Mouse (Mus musculus) MEL (cell line): Measurements from ENCODE around the gene Adam1b. TPM values are rescaled to one million over a fixed set of nuclear protein-coding genes. Genes with fewer than 3 reads are reported as not detected.

Experiments
- DNase-seq: peaks from one replicate; pipeline ENCODE4 v3.0.0; 2011; ENCODE audit warnings: low read depth, low spot score
- H3K27ac ChIP-seq: 2 replicates; pipeline ENCODE4 v1.5.1; 2012; ENCODE audit warnings: low read depth, mild to moderate bottlenecking, control low read depth, low read length, moderate library complexity; ENCODE audit not compliant: control insufficient read depth
- H3K27me3 ChIP-seq, 2 experiments: fragments of 150-350 bp in 1 of 2; sonication (generic) in 1 of 2; 2 replicates each; pipeline ENCODE4 v1.6.1; 2012; ENCODE audit warnings: low read length in 2 of 2, mild to moderate bottlenecking in 2 of 2, improper control_type of control experiment in 1 of 2, moderate library complexity in 1 of 2; ENCODE audit not compliant: insufficient read depth in 2 of 2, control insufficient read depth in 1 of 2
- H3K36me3 ChIP-seq, 2 experiments: 2 replicates each; pipeline ENCODE4 v1.6.1; 2012 to 2014; ENCODE audit warnings: low read length in 2 of 2, improper control_type of control experiment in 1 of 2, inconsistent platforms in 1 of 2, mild to moderate bottlenecking in 1 of 2; ENCODE audit not compliant: insufficient read depth in 2 of 2, control insufficient read depth in 1 of 2
- H3K4me1 ChIP-seq, 2 experiments: fragments of 150-350 bp in 1 of 2; sonication (generic) in 1 of 2; 2 replicates each; pipeline ENCODE4 v1.6.1; 2012; ENCODE audit warnings: low read length in 2 of 2, improper control_type of control experiment in 1 of 2, mild to moderate bottlenecking in 1 of 2; ENCODE audit not compliant: insufficient read depth in 2 of 2, control insufficient read depth in 1 of 2
- H3K4me3 ChIP-seq, 2 experiments: fragments of 150-350 bp in 1 of 2; sonication (generic) in 1 of 2; 2 replicates each; pipeline ENCODE4 v1.5.1; 2012; ENCODE audit warnings: low read depth in 2 of 2, low read length in 2 of 2, mild to moderate bottlenecking in 2 of 2, moderate library complexity in 2 of 2, control low read depth in 1 of 2, improper control_type of control experiment in 1 of 2; ENCODE audit not compliant: control insufficient read depth in 1 of 2, insufficient read depth in 1 of 2
- H3K79me2 ChIP-seq: 2 replicates; pipeline ENCODE4 v1.6.1; 2012; ENCODE audit warnings: mild to moderate bottlenecking, low read length, moderate library complexity; ENCODE audit not compliant: control insufficient read depth, poor library complexity, insufficient read depth
- H3K9ac ChIP-seq: 2 replicates; pipeline ENCODE4 v1.6.1; 2012; ENCODE audit warnings: low read depth, mild to moderate bottlenecking, control low read depth, low read length, moderate library complexity; ENCODE audit not compliant: control insufficient read depth, poor library complexity, severe bottlenecking
- H3K9me3 ChIP-seq: fragments of 150-350 bp; sonication (generic); replicated peaks from 2 replicates; pipeline ENCODE4 v1.6.1; 2012; ENCODE audit warnings: mild to moderate bottlenecking, low read length, improper control_type of control experiment, moderate library complexity; ENCODE audit not compliant: insufficient read depth
- BHLHE40 ChIP-seq: IDR thresholded peaks from 2 replicates; pipeline ENCODE4 v1.6.1; 2012; ENCODE audit warnings: low read depth, mild to moderate bottlenecking, inconsistent platforms, low read length, improper control_type of control experiment, borderline replicate concordance
- CHD1 ChIP-seq: IDR thresholded peaks from 2 replicates; pipeline ENCODE4 v1.6.1; 2012; ENCODE audit warnings: low read depth, mild to moderate bottlenecking, inconsistent platforms, low read length, improper control_type of control experiment
- CHD2 ChIP-seq: IDR thresholded peaks from 2 replicates; pipeline ENCODE4 v1.6.1; 2011; ENCODE audit warnings: low read length, improper control_type of control experiment
- CTCF ChIP-seq, 3 experiments: IDR thresholded peaks in 2 of 3; conservative IDR thresholded peaks in 1 of 3; 2 replicates each; pipeline ENCODE4 v1.5.1; 2011 to 2012; ENCODE audit warnings: low read length in 3 of 3, low read depth in 2 of 3, mild to moderate bottlenecking in 2 of 3, improper control_type of control experiment in 1 of 3, inconsistent platforms in 1 of 3, mixed read lengths in 1 of 3, moderate library complexity in 1 of 3; ENCODE audit not compliant: control insufficient read depth in 1 of 3, insufficient read depth in 1 of 3, poor library complexity in 1 of 3, severe bottlenecking in 1 of 3
- E2F4 ChIP-seq: IDR thresholded peaks from 2 replicates; pipeline ENCODE4 v1.6.1; 2011; ENCODE audit warnings: low read depth, low read length, improper control_type of control experiment, borderline replicate concordance
- EP300 ChIP-seq, 2 experiments: IDR thresholded peaks; 2 replicates each; pipeline ENCODE4 v1.6.1; 2011; ENCODE audit warnings: improper control_type of control experiment in 2 of 2, low read length in 2 of 2, low read depth in 1 of 2, mild to moderate bottlenecking in 1 of 2
- ETS1 ChIP-seq: IDR thresholded peaks from 2 replicates; pipeline ENCODE4 v1.6.1; 2012; ENCODE audit warnings: low read depth, mild to moderate bottlenecking, inconsistent platforms, low read length, improper control_type of control experiment, moderate library complexity
- HCFC1 ChIP-seq: IDR thresholded peaks from 2 replicates; pipeline ENCODE4 v1.6.1; 2012; ENCODE audit warnings: low read depth, mild to moderate bottlenecking, inconsistent platforms, low read length, improper control_type of control experiment, moderate library complexity
- JUND ChIP-seq: IDR thresholded peaks from 2 replicates; pipeline ENCODE4 v1.6.1; 2011; ENCODE audit warnings: low read depth, mild to moderate bottlenecking, improper control_type of control experiment, low read length
- KAT2A ChIP-seq: conservative IDR thresholded peaks from 2 replicates; pipeline ENCODE4 v1.6.1; 2012; ENCODE audit warnings: low read depth, low read length, improper control_type of control experiment, inconsistent platforms
- MAX ChIP-seq: IDR thresholded peaks from 2 replicates; pipeline ENCODE4 v1.6.1; 2011; ENCODE audit warnings: low read length, improper control_type of control experiment
- MXI1 ChIP-seq: IDR thresholded peaks from 2 replicates; pipeline ENCODE4 v1.6.1; 2011; ENCODE audit warnings: mild to moderate bottlenecking, low read depth, low read length, improper control_type of control experiment
- MYB ChIP-seq: IDR thresholded peaks from 2 replicates; pipeline ENCODE4 v1.6.1; 2011; ENCODE audit warnings: mild to moderate bottlenecking, low read depth, low read length, improper control_type of control experiment
- MYC ChIP-seq: IDR thresholded peaks from 2 replicates; pipeline ENCODE4 v1.6.1; 2011; ENCODE audit warnings: low read depth, mild to moderate bottlenecking, low read length, improper control_type of control experiment, moderate library complexity
- POLR2AphosphoS2 ChIP-seq: IDR thresholded peaks from 2 replicates; pipeline ENCODE4 v1.6.1; 2011; ENCODE audit warnings: low read length, improper control_type of control experiment
- POLR2AphosphoS5 ChIP-seq: IDR thresholded peaks from 2 replicates; pipeline ENCODE4 v1.6.1; 2012; ENCODE audit warnings: low read depth, borderline replicate concordance, mild to moderate bottlenecking, inconsistent platforms, low read length, moderate library complexity, mixed read lengths
- RAD21 ChIP-seq: IDR thresholded peaks from 2 replicates; pipeline ENCODE4 v1.6.1; 2011; ENCODE audit warnings: mild to moderate bottlenecking, low read depth, low read length, improper control_type of control experiment
- RCOR1 ChIP-seq: IDR thresholded peaks from 2 replicates; pipeline ENCODE4 v1.6.1; 2012; ENCODE audit warnings: low read depth, mild to moderate bottlenecking, inconsistent platforms, low read length, improper control_type of control experiment
- SIN3A ChIP-seq: IDR thresholded peaks from 2 replicates; pipeline ENCODE4 v1.6.1; 2012; ENCODE audit warnings: low read length, improper control_type of control experiment, inconsistent platforms
- TAL1 ChIP-seq: IDR thresholded peaks from 2 replicates; pipeline ENCODE4 v1.6.1; 2012; ENCODE audit warnings: mild to moderate bottlenecking, inconsistent platforms, low read length, moderate library complexity, mixed read lengths
- TBP ChIP-seq: IDR thresholded peaks from 2 replicates; pipeline ENCODE4 v1.8.0; 2011; ENCODE audit warnings: low read depth, low read length, improper control_type of control experiment
- TCF12 ChIP-seq: IDR thresholded peaks from 2 replicates; pipeline ENCODE4 v1.6.1; 2014; ENCODE audit warnings: low read depth, mild to moderate bottlenecking, inconsistent platforms, low read length, improper control_type of control experiment, moderate library complexity
- UBTF ChIP-seq: IDR thresholded peaks from 2 replicates; pipeline ENCODE4 v1.6.1; 2012; ENCODE audit warnings: low read depth, mild to moderate bottlenecking, inconsistent platforms, low read length, improper control_type of control experiment, moderate library complexity, borderline replicate concordance; ENCODE audit not compliant: insufficient read depth
- USF1 ChIP-seq: IDR thresholded peaks from 2 replicates; pipeline ENCODE4 v1.6.1; 2014; ENCODE audit warnings: low read depth, mild to moderate bottlenecking, inconsistent platforms, low read length, improper control_type of control experiment, moderate library complexity
- ZC3H11A ChIP-seq: IDR thresholded peaks from 2 replicates; pipeline ENCODE4 v1.6.1; 2012; ENCODE audit warnings: low read depth, mild to moderate bottlenecking, inconsistent platforms, low read length, improper control_type of control experiment
- ZKSCAN1 ChIP-seq: IDR thresholded peaks from 2 replicates; pipeline ENCODE4 v1.6.1; 2012; ENCODE audit warnings: low read depth, mild to moderate bottlenecking, inconsistent platforms, low read length, improper control_type of control experiment, moderate library complexity
- ZMIZ1 ChIP-seq: IDR thresholded peaks from 2 replicates; pipeline ENCODE4 v1.6.1; 2012; ENCODE audit warnings: low read depth, mild to moderate bottlenecking, inconsistent platforms, low read length, improper control_type of control experiment, moderate library complexity
- polyA plus RNA-seq, 2 experiments: library from polyadenylated mRNA; stranded (reverse) in 1 of 2; unstranded in 1 of 2; fragments of >175 nt in 1 of 2; fragments of >200 nt in 1 of 2; gene quantifications; 2 replicates each; pipeline versions ENCODE4 v1.2.1 to v1.2.4; 2012; ENCODE audit warnings: low replicate concordance in 2 of 2, low read depth in 1 of 2; ENCODE audit not compliant: insufficient read length in 2 of 2, insufficient read depth in 1 of 2, missing spikeins in 1 of 2
- total RNA-seq: library from RNA; depleted of rRNA; stranded (reverse); fragments of 300-350 nt; gene quantifications from 2 replicates; pipeline ENCODE4 v1.2.3, GENCODE M21; 2012

Adam1b gene
- total and polyA plus RNA-seq, 3 experiments = 0.06 TPM; not detected in 2

DNA sequence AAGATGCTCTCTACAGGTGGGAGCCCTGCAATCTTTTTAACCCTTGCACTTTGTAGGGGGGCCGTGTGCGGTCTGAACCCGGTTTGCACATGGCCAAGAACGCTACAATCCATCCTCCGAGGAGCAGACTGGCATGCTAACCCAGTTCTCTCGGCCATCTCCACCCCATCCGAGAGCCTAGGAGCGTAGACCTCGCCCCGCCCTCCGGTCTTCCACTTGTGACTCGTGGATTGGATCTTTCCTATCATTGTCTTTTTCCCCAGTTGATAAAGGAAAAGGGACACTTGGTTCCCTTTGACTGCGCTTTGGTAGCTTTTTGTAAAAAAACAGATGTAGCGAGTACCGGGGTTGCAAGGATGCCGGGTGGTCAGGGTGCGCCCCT, 51.6 kb downstream of the Adam1b start, which contains the start of gene Tmem116:
TSS of gene Tmem116 (plus strand) at position 250 of the 382 bp plus-strand sequence.
- peaks cover 7 to 23% of the 10 kb centered on the region in 2 experiments for H3K4me1 ChIP-seq
- no peaks in the 10 kb centered on the region for H3K27me3 ChIP-seq
- H3K9ac ChIP-seq = peak within 1 kb of the TSS; percentile 98
- peak within 1 kb of the TSS; percentile 86 for H3K27ac ChIP-seq
- peaks cover 20% of the 10 kb centered on the region for H3K79me2 ChIP-seq
- H3K9me3 ChIP-seq = no peaks in the 10 kb centered on the region
- peak; percentile 74 for DNase-seq
- TF ChIP-seq UBTF (0 out of 2 replicates have a peak, but pooled peaks have one; percentile 11), ZMIZ1 (no peak), MYB (no peak), CHD1 (peak; percentile 73), ETS1 (no peak), JUND (no peak), TAL1 (no peak), POLR2AphosphoS2 (peak; percentile 65; the same call in 1 of the 2 replicates), E2F4 (no peak), HCFC1 (no peak), ZKSCAN1 (no peak), KAT2A (no peak), POLR2AphosphoS5 (no peak), CTCF (IDR thresholded peaks at IDR 0.05 in 2 of 3, conservative IDR thresholded peaks at IDR 0.05 in 1 of 3; ENCODE audit: control insufficient read depth in 1 of 3, insufficient read depth in 1 of 3, low read depth in 2 of 3, low read length in 3 of 3, poor library complexity in 1 of 3, severe bottlenecking in 1 of 3) (no peak), MYC (no peak), TBP (no peak), MAX (no peak), MXI1 (no peak), SIN3A (peak; percentile 36; the same call in 1 of the 2 replicates)
- peak within 1 kb of the TSS; percentile 96 for H3K4me3 ChIP-seq
- H3K36me3 ChIP-seq = peaks cover 3 to 22% of the 10 kb centered on the region in 2 experiments; a peak in 3 of 4 replicates

DNA sequence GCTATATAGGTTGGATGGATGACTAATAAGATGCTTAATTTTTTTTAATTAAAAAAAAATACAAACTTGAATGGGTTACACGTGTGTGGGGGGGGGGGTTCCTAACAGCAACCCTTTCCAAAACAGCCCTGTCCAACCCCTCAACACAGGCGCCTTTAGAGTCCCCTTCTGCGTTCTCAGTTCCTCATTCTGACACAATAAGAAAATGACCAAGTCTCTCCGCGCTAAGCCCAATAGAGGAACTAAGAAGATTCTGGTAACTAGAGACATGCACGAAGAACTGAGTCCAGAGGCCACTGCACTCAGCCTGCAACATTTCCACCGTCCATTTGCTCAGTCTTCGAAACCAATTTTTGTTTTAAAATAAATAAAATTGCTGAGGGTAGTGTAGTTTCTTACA, 52.0 kb downstream of the Adam1b start:
- Histone ChIP-seq H3K27me3 (no peaks in the 10 kb centered on the region), H3K9ac (peak overlapping the region; percentile 98), H3K79me2 (peaks cover 20% of the 10 kb centered on the region), H3K36me3 (peaks cover 3 to 19% of the 10 kb centered on the region in 2 experiments; a peak in 3 of 4 replicates), H3K9me3 (no peaks in the 10 kb centered on the region), H3K4me1 (peaks cover 7 to 23% of the 10 kb centered on the region in 2 experiments), H3K4me3 (peak overlapping the region; percentile 95 to 96), H3K27ac (peak overlapping the region; percentile 86)
- TF ChIP-seq MAX (0 out of 2 replicates have a peak, but pooled peaks have one; percentile 24), MYC (0 out of 2 replicates have a peak, but pooled peaks have one; percentile 55), MYB (no peak), TCF12 (peak; percentile 33; the same call in 1 of the 2 replicates), ZC3H11A (no peak), JUND (no peak), TBP (peak; percentile 98), BHLHE40 (no peak), CHD1 (no peak), POLR2AphosphoS2 (peak; percentile 64), MXI1 (peak; percentile 78), ETS1 (no peak), RAD21 (no peak), UBTF (peak; percentile 97; the same call in 1 of the 2 replicates), USF1 (no peak), SIN3A (peak; percentile 52; the same call in 1 of the 2 replicates), CHD2 (no peak), RCOR1 (no peak), EP300 (IDR thresholded peaks at IDR 0.05; ENCODE audit: low read depth in 1 of 2, low read length in 2 of 2) (peak in 1 of 2 experiments; percentile 27; a peak in 1 of 4 replicates)
- peak; percentile 91 for DNase-seq
